Mouse (Mus musculus) embryonic facial prominence, embryonic 14.5 days (tissue): ENCODE data around the gene Copz1. TPM values are rescaled to one million over a fixed set of nuclear protein-coding genes. Genes with fewer than 3 reads are reported as not detected.

Experiments
- ATAC-seq: fragments of 200-750 bp; cut with Nextera tagmentation; 2 replicates; pipeline ENCODE4 v1.8.0; 2017; ENCODE audit warnings: low read depth, moderate number of reproducible peaks, moderate TSS enrichment
- DNase-seq: peaks from one replicate; pipeline ENCODE4 v3.0.0-alpha.2; 2015; ENCODE audit warnings: low spot score
- H3K27ac ChIP-seq: fragments of 300-500 bp; sonication (generic); replicated peaks from 2 replicates; pipeline ENCODE4 v1.5.1; 2014; ENCODE audit warnings: low read depth, mild to moderate bottlenecking, low read length, moderate library complexity
- H3K27me3 ChIP-seq: fragments of 300-500 bp; sonication (generic); replicated peaks from 2 replicates; pipeline ENCODE4 v1.6.1; 2014; ENCODE audit warnings: low read length; ENCODE audit not compliant: control insufficient read depth, insufficient read depth
- H3K36me3 ChIP-seq: fragments of 300-500 bp; sonication (generic); 2 replicates; pipeline ENCODE4 v1.6.1; 2014; ENCODE audit warnings: low read length, mixed read lengths; ENCODE audit not compliant: control insufficient read depth, insufficient read depth
- H3K4me1 ChIP-seq: fragments of 300-500 bp; sonication (generic); 2 replicates; pipeline ENCODE4 v1.6.1; 2014; ENCODE audit warnings: antibody characterized with exemption, low read length; ENCODE audit not compliant: control insufficient read depth, insufficient read depth
- H3K4me2 ChIP-seq: fragments of 300-500 bp; sonication (generic); 2 replicates; pipeline ENCODE4 v1.6.1; 2014; ENCODE audit warnings: low read depth, mild to moderate bottlenecking, low read length, moderate library complexity, mixed read lengths
- H3K4me3 ChIP-seq: fragments of 300-500 bp; sonication (generic); 2 replicates; pipeline ENCODE4 v1.5.1; 2014; ENCODE audit warnings: low read depth, mild to moderate bottlenecking, low read length
- H3K9ac ChIP-seq: fragments of 300-500 bp; sonication (generic); 2 replicates; pipeline ENCODE4 v1.6.1; 2014; ENCODE audit warnings: low read depth, mild to moderate bottlenecking, low read length, moderate library complexity, mixed read lengths
- H3K9me3 ChIP-seq: fragments of 300-500 bp; sonication (generic); 2 replicates; pipeline ENCODE4 v1.6.1; 2016; ENCODE audit warnings: low read length; ENCODE audit not compliant: control insufficient read depth
- WGBS: fragments of 180-500 bp; shearing (Covaris S2); extraction: QIAGEN DNeasy Blood & Tissue Kit; methylation state at CpG from one replicate; pipeline ENCODE4 v1.1.7; 2014; 5-methylcytosine and 5-hydroxymethylcytosine counted together
- polyA plus RNA-seq: library from polyadenylated mRNA; unstranded; fragments of >200 nt; fragmentation: Nextera tagmentation; extraction: Ambion mirVana; gene quantifications from 2 replicates; pipeline ENCODE4 v1.2.1, GENCODE M21; 2014

Gene Copz1
- polyA plus RNA-seq, 1 experiment from 2014 or later, result 274 TPM

GRCm38 (mm10) chr15:103339166-103339960 is 66.8 kb downstream of the Copz1 start:
- DNase-seq (no peak), ATAC-seq (peak; percentile 10; the same call in 1 of the 2 replicates)
- Histone ChIP-seq H3K36me3 (peaks cover 8% of the 10 kb centered on the region), H3K27me3 (peaks cover 8% of the 10 kb centered on the region; the same call in 1 of the 2 replicates), H3K4me3 (peak overlapping the region; percentile 53), H3K4me1 (peaks cover 24% of the 10 kb centered on the region), H3K9ac (peak overlapping the region; percentile 58), H3K4me2 (peak overlapping the region; percentile 69), H3K9me3 (no peaks in the 10 kb centered on the region), H3K27ac (no peak overlapping the region; the same call in 1 of the 2 replicates)
- 6% methylated on average over 25 of the region's 31 CpGs for WGBS

DNA sequence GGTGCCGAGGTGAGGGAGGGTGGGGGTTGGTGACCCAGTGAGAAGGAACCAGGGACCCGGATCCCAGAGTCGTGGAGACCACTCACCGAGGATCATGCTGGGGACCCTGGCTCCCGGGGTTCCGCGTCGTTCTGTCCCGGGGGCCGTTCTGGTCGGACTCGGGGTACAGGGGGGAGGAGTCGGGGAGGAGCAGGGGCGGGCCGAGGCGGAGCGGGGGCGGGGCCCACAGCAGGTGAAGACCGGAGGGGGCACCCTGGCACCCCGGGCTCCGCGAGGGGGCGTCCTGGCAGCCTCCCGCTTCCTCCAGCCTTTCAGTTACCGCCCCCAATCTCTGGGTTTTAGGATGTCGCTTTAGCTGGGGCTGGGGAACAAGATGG is 67.4 kb downstream of the Copz1 start, which contains the start of gene Zfp385a:
Zfp385a (minus strand) TSS at position 133 of the 377 bp plus-strand sequence.
- DNase-seq (no peak), ATAC-seq (peak; percentile 44)
- Histone ChIP-seq H3K4me2 (peak within 1 kb of the TSS; percentile 69), H3K36me3 (peaks cover 14% of the 10 kb centered on the region), H3K4me3 (peak within 1 kb of the TSS; percentile 53), H3K27ac (no peak within 1 kb of the TSS; the same call in 1 of the 2 replicates), H3K27me3 (peaks cover 8% of the 10 kb centered on the region; the same call in 1 of the 2 replicates), H3K4me1 (peaks cover 23% of the 10 kb centered on the region), H3K9me3 (no peaks in the 10 kb centered on the region), H3K9ac (peak within 1 kb of the TSS; percentile 58)
- 5% methylated on average over 8 of the region's 26 CpGs for WGBS

- peak; percentile 71 for DNase-seq
- H3K4me3 ChIP-seq, result peak overlapping the region; percentile 53; the same call in 1 of the 2 replicates
- 22% methylated on average over 4 of the region's 4 CpGs for WGBS
Measured at GRCm38 (mm10) chr15:103340786-103341185, 68.3 kb downstream of the Copz1 start.

GRCm38 (mm10) chr15:103341547-103341946 is 69.0 kb downstream of the Copz1 start:
- DNase-seq, result no peak
- WGBS, result 13% methylated on average over 8 of the region's 8 CpGs
- H3K9ac ChIP-seq, result no peak overlapping the region
- no peaks in the 10 kb centered on the region for H3K9me3 ChIP-seq
- H3K27me3 ChIP-seq, result peaks cover 8% of the 10 kb centered on the region; the same call in 1 of the 2 replicates
- H3K36me3 ChIP-seq, result peaks cover 30% of the 10 kb centered on the region
- no peak overlapping the region for H3K4me2 ChIP-seq
- no peak overlapping the region for H3K4me3 ChIP-seq
- no peak overlapping the region for H3K27ac ChIP-seq
- peaks cover 18% of the 10 kb centered on the region for H3K4me1 ChIP-seq
- ATAC-seq, result no peak

More at GRCm38 (mm10) chr15:103340786-103341185, 68.3 kb downstream of the Copz1 start:
- Histone ChIP-seq H3K4me2 (peak overlapping the region; percentile 69), H3K9ac (no peak overlapping the region), H3K36me3 (peaks cover 23% of the 10 kb centered on the region), H3K9me3 (no peaks in the 10 kb centered on the region), H3K27me3 (peaks cover 8% of the 10 kb centered on the region; the same call in 1 of the 2 replicates), H3K4me1 (peaks cover 18% of the 10 kb centered on the region), H3K27ac (no peak overlapping the region)
- ATAC-seq, result peak; percentile 16; the same call in 1 of the 2 replicates

DNA sequence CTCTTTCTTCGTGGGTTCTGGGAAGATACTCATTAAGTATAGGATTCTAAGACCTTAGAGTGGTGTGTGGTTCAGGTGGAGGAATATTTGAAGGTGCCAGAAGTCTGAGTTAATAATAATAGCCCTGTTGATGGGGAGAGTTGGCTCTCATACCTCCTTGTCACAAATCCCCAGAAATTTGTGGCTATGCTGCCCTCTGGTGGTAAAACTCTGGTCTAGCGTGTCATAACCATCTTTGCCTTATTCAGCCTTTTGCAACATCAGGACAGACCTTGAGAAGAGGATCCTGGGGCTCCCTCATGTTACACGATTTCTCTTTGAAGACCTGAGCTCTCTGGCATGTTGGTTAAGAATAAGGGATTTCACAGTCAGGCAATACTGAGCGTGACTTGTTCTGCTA is 69.9 kb downstream of the Copz1 start:
- ATAC-seq, result peak; percentile 28; the same call in 1 of the 2 replicates
- H3K9me3 ChIP-seq, result no peaks in the 10 kb centered on the region

GRCm38 (mm10) chr15:103343008-103343407 is 70.5 kb downstream of the Copz1 start:
- DNase-seq (no peak), ATAC-seq (no peak)
- no peak overlapping the region for H3K27ac ChIP-seq
- H3K36me3 ChIP-seq, result peaks cover 42% of the 10 kb centered on the region
- H3K9ac ChIP-seq, result no peak overlapping the region
- WGBS, result 84% methylated on average over 2 of the region's 3 CpGs
- H3K4me3 ChIP-seq, result no peak overlapping the region
- peaks cover 14% of the 10 kb centered on the region for H3K4me1 ChIP-seq
- no peak overlapping the region for H3K4me2 ChIP-seq
- H3K27me3 ChIP-seq, result peaks cover 8% of the 10 kb centered on the region; the same call in 1 of the 2 replicates
- no peaks in the 10 kb centered on the region for H3K9me3 ChIP-seq

More for the DNA sequence above, 69.9 kb downstream of the Copz1 start:
- Histone ChIP-seq H3K27me3 (peaks cover 8% of the 10 kb centered on the region; the same call in 1 of the 2 replicates), H3K36me3 (peaks cover 36% of the 10 kb centered on the region), H3K4me3 (no peak overlapping the region), H3K4me1 (peaks cover 18% of the 10 kb centered on the region), H3K4me2 (no peak overlapping the region), H3K9ac (no peak overlapping the region), H3K27ac (no peak overlapping the region)
- DNase-seq, result peak; percentile 85
- 21% methylated on average over 4 of the region's 4 CpGs for WGBS

DNA sequence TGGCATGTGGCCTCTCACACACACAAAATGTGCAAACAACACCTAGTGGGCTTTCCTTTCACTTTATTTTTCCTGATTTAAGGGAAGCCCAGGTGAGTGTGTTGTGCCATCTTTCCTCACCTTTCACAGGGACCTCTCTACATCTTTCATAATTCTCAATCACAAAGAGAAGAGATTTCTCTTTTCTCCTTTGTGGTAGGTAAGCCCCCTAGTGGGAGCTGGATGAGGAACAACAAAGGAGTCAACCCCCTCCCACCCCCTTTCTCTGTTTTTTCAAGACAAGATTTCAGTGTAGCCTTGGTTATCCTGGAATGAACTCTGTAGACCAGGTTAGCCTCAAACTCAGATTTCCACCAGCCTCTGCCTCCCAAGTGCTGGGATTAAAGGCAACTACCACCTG is 71.0 kb downstream of the Copz1 start:
- peaks cover 48% of the 10 kb centered on the region for H3K36me3 ChIP-seq
- H3K4me1 ChIP-seq, result peaks cover 14% of the 10 kb centered on the region
- peaks cover 8% of the 10 kb centered on the region; the same call in 1 of the 2 replicates for H3K27me3 ChIP-seq
- ATAC-seq, result no peak
- H3K4me2 ChIP-seq, result no peak overlapping the region
- no peak overlapping the region for H3K4me3 ChIP-seq
- DNase-seq, result no peak
- no peak overlapping the region for H3K9ac ChIP-seq
- no peak overlapping the region for H3K27ac ChIP-seq
- no peaks in the 10 kb centered on the region for H3K9me3 ChIP-seq

DNA sequence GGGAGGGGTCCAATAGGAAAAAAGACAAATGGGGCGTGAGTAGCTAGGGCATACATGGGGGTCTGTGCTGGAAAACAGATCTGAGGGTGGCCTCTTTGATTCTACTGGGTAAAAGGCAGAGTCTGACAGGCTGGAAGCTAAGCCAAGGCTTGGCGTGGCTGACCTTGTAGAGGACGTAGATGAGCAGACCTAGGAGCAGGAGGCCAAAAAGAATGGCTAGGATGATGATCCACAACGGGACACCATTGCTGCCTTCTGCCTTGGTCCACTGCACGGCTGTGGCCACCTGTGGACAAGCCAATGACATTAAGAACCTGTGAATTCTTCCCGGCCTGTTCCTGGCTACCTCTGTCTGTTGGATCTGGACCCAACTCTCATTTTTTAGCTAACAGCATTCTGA is 73.3 kb downstream of the Copz1 start:
- 91% methylated on average over 6 of the region's 6 CpGs for WGBS
- Histone ChIP-seq H3K27me3 (no peaks in the 10 kb centered on the region; the same call in 1 of the 2 replicates), H3K4me1 (peaks cover 10% of the 10 kb centered on the region), H3K27ac (no peak overlapping the region), H3K9me3 (no peaks in the 10 kb centered on the region), H3K4me2 (no peak overlapping the region), H3K9ac (no peak overlapping the region), H3K4me3 (no peak overlapping the region), H3K36me3 (peaks cover 70% of the 10 kb centered on the region)
- ATAC-seq, result no peak
- DNase-seq, result no peak
